Mouse (Mus musculus) heart, embryonic 16.5 days (tissue): Measurements from ENCODE around the gene Ankrd11. TPM values are rescaled to one million over a fixed set of nuclear protein-coding genes. Genes with fewer than 3 reads are reported as not detected.

Experiments
- ATAC-seq: fragments of 200-750 bp; cut with Nextera tagmentation; replicated peaks from 2 replicates; pipeline ENCODE4 v1.8.0; 2017; ENCODE audit warnings: moderate number of reproducible peaks; ENCODE audit not compliant: insufficient read depth, low FRiP score; ENCODE audit errors: extremely low read depth
- H3K27ac ChIP-seq: fragments of 300-500 bp; sonication (generic); 2 replicates; pipeline ENCODE4 v1.5.1; 2014; ENCODE audit warnings: mild to moderate bottlenecking, low read length, control low read depth, moderate library complexity
- H3K27me3 ChIP-seq: fragments of 300-500 bp; sonication (generic); 2 replicates; pipeline ENCODE4 v1.6.1; 2014; ENCODE audit warnings: low read length, mixed read lengths; ENCODE audit not compliant: control insufficient read depth, insufficient read depth
- H3K36me3 ChIP-seq: fragments of 300-500 bp; sonication (generic); 2 replicates; pipeline ENCODE4 v1.6.1; 2014; ENCODE audit not compliant: control insufficient read depth, insufficient read depth
- H3K4me1 ChIP-seq: fragments of 300-500 bp; sonication (generic); 2 replicates; pipeline ENCODE4 v1.6.1; 2014; ENCODE audit warnings: low read length, mixed read lengths; ENCODE audit not compliant: control insufficient read depth, insufficient read depth
- H3K4me2 ChIP-seq: fragments of 300-500 bp; sonication (generic); 2 replicates; pipeline ENCODE4 v1.6.1; 2014; ENCODE audit warnings: low read depth, mild to moderate bottlenecking, control low read depth, low read length
- H3K4me3 ChIP-seq: fragments of 300-500 bp; sonication (generic); 2 replicates; pipeline ENCODE4 v1.5.1; 2014; ENCODE audit warnings: mild to moderate bottlenecking, control low read depth, low read length
- H3K9ac ChIP-seq: fragments of 300-500 bp; sonication (generic); 2 replicates; pipeline ENCODE4 v1.6.1; 2014; ENCODE audit warnings: low read length, control low read depth
- H3K9me3 ChIP-seq: fragments of 300-500 bp; sonication (generic); replicated peaks from 2 replicates; pipeline ENCODE4 v1.6.1; 2016; ENCODE audit warnings: low read length; ENCODE audit not compliant: control insufficient read depth
- WGBS: fragments of 180-500 bp; shearing (Covaris S2); extraction: QIAGEN DNeasy Blood & Tissue Kit; methylation state at CpG from one replicate; pipeline ENCODE4 v1.1.7; 2014; 5-methylcytosine and 5-hydroxymethylcytosine counted together
- polyA plus RNA-seq: library from polyadenylated mRNA; unstranded; fragments of >200 nt; fragmentation: Nextera tagmentation; extraction: Ambion mirVana; gene quantifications from 2 replicates; pipeline ENCODE4 v1.2.1, GENCODE M21; 2015

The Ankrd11 gene
- polyA plus RNA-seq, 1 experiment from 2014 or later: 17.6 TPM

DNA sequence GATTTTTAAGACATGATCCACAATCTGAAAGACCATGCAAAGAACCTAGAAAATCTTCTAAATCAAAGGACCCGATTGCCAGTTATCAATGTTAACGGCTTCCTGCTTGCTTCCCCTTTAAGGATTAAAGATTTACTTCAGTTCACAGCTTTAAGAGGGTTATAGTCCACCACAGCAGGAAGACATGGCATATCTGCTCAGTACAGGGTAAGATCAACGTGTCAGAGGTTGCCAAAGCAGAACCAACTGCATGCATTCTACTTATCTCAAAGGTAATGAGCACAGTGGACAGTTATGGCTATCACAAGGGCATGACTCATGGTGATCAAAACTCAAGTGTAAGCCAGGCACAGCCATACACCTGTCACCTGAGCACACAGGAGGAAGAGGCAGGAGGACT lies 53.1 kb downstream of the Ankrd11 start:
- Histone ChIP-seq H3K4me2 (no peak overlapping the region), H3K36me3 (no peaks in the 10 kb centered on the region), H3K9me3 (no peaks in the 10 kb centered on the region), H3K9ac (no peak overlapping the region), H3K27ac (no peak overlapping the region), H3K4me3 (no peak overlapping the region), H3K27me3 (no peaks in the 10 kb centered on the region), H3K4me1 (peaks cover 38% of the 10 kb centered on the region)
- WGBS: 63% methylated on average over 3 of the region's 3 CpGs
- no peak for ATAC-seq

DNA sequence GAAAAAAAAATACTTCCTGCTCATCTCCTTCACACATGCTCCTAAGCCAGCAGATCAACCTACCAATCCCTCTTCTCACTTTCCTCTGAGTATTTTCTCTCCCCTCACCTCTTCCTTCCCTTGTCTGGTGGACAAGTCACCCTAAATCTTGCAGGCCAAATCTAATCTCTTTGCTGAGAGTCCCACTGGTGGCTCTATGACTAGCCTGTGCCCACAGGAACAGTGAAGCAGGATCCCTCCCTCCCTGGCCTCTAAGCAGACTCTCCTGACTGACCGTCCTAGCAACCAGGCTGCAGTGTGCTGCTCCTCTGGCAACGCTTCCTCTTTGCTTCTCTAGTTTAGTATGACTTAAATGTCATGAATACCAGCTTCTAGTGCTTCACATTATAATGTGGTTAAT lies 54.8 kb downstream of the Ankrd11 start:
- Histone ChIP-seq H3K36me3 (no peaks in the 10 kb centered on the region), H3K4me3 (no peak overlapping the region), H3K9me3 (no peaks in the 10 kb centered on the region), H3K9ac (no peak overlapping the region), H3K27me3 (no peaks in the 10 kb centered on the region), H3K4me1 (peaks cover 30% of the 10 kb centered on the region), H3K4me2 (no peak overlapping the region), H3K27ac (no peak overlapping the region)
- ATAC-seq: no peak
- WGBS: 34% methylated on average over 2 of the region's 2 CpGs

DNA sequence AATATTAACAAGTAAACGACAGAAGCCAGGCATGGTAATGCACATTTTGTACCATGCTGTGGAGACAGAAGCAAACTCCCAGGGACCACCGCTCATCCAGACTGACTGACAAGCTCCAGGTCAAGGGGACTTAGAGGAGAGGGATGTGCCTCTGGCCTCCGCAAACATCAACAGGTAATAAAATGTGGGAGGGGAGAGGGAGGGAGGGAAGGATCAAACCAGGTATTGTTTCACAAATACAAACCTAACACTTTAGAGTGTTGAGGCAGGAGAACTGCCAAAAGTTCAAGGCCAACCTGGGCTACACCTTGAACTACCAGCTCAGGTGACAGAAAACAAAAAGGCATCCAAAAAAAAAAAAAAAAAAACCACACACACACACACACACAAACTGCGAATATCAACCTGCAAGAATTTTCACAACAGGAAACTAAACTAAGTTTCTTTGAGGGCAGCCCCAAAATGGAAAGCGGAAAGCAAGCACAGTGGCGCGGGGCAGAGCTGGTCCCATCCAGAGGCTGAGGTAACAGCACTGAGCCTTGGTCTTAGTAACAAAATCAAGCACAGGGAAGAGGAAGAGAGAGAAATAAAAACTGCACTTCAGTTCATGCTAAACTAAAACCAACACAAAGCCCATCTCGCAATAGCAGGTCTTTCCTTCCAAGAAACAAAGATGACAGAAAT lies 55.4 kb downstream of the Ankrd11 start:
- no peak overlapping the region for H3K9ac ChIP-seq
- no peak overlapping the region for H3K4me3 ChIP-seq
- no peaks in the 10 kb centered on the region for H3K27me3 ChIP-seq
- no peak overlapping the region for H3K4me2 ChIP-seq
- no peaks in the 10 kb centered on the region for H3K9me3 ChIP-seq
- no peak overlapping the region for H3K27ac ChIP-seq
- H3K36me3 ChIP-seq: no peaks in the 10 kb centered on the region
- WGBS: 78% methylated on average over 8 of the region's 8 CpGs
- peaks cover 31% of the 10 kb centered on the region for H3K4me1 ChIP-seq
- no peak for ATAC-seq

DNA sequence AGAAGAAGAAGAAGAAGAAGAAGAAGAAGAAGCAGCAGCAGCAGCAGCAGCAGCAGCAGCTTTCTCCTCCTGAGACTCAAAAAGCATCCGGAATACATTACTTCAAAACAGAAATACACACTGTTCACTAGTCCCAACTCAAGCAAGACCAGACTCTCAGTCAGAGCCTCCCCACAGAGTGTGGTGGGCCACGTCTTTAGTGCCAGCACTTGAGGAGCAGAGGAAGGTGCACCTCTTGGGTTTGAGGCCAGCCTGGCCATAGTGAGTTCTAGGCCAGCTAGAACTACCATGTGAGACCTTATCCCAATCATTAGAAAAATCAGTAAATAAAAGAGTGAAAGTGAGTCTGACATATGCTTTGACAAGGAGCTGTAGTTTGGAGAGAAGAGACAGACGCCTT lies 57.9 kb downstream of the Ankrd11 start:
- Histone ChIP-seq H3K4me1 (peaks cover 41% of the 10 kb centered on the region), H3K27ac (no peak overlapping the region), H3K4me3 (no peak overlapping the region), H3K27me3 (no peaks in the 10 kb centered on the region), H3K4me2 (no peak overlapping the region), H3K9me3 (no peaks in the 10 kb centered on the region), H3K36me3 (no peaks in the 10 kb centered on the region), H3K9ac (no peak overlapping the region)
- 88% methylated on average over 3 of the region's 3 CpGs for WGBS
- ATAC-seq: no peak

DNA sequence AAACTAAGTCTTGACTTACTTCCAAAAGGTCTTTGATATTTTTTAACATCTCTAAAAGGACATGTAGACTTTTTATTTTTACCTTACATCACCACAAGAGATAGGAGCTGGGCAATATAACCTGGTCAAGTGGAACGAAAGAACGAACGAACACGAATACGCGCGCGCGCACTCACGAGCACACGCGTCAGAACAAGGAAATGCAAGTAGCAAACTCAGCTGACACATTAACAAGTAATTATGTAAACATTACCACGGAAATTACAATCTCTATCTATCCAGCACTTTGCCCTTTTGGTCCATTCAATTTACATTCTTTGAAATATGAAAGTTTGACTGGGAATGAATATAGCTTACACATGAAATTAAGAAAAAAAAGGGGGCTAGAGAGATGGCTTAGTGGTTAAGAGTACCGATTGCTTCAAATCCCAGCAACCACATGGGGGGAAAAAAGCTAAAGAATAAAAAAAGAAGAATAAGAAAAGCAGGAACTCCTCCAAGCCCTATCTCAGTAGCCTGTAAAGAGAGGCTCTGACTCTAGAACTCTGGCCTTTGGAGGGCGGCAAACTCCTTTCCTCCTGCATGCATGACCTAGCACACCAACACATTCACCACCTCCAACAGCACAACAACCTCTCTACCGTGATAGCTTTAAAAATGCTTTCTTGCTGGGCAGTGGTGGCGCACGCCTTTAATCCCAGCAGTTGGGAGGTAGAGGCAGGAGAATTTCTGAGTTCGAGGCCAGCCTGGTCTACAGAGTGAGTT lies 58.7 kb downstream of the Ankrd11 start:
- Histone ChIP-seq H3K9ac (no peak overlapping the region), H3K4me2 (no peak overlapping the region), H3K27ac (no peak overlapping the region), H3K27me3 (no peaks in the 10 kb centered on the region), H3K36me3 (no peaks in the 10 kb centered on the region), H3K4me3 (no peak overlapping the region), H3K9me3 (no peaks in the 10 kb centered on the region), H3K4me1 (peaks cover 43% of the 10 kb centered on the region)
- 87% methylated on average over 19 of the region's 19 CpGs for WGBS
- ATAC-seq: no peak

DNA sequence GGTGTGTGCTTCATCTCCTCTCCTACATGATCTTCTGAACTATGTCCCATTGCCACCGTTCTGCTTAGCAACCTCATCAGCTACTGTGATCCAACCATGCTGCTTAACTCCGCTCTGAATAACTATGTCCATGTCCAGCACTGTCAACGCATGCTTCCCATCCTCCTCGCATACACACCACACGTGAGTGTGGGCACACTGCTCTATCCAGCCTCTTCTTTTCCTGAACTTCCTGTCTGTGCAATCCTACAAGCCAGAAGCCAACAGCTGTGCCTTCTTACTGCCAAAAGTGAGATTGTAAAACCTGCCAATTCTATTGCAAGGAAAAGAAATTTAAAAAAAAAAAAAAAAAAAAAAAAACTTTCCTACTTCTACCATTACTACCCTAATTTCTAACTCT lies 60.4 kb downstream of the Ankrd11 start:
- Histone ChIP-seq H3K4me1 (peaks cover 33% of the 10 kb centered on the region), H3K27me3 (no peaks in the 10 kb centered on the region), H3K4me2 (no peak overlapping the region), H3K9ac (no peak overlapping the region), H3K4me3 (no peak overlapping the region), H3K36me3 (no peaks in the 10 kb centered on the region), H3K27ac (no peak overlapping the region), H3K9me3 (no peaks in the 10 kb centered on the region)
- WGBS: 71% methylated on average over 5 of the region's 5 CpGs
- ATAC-seq: no peak

DNA sequence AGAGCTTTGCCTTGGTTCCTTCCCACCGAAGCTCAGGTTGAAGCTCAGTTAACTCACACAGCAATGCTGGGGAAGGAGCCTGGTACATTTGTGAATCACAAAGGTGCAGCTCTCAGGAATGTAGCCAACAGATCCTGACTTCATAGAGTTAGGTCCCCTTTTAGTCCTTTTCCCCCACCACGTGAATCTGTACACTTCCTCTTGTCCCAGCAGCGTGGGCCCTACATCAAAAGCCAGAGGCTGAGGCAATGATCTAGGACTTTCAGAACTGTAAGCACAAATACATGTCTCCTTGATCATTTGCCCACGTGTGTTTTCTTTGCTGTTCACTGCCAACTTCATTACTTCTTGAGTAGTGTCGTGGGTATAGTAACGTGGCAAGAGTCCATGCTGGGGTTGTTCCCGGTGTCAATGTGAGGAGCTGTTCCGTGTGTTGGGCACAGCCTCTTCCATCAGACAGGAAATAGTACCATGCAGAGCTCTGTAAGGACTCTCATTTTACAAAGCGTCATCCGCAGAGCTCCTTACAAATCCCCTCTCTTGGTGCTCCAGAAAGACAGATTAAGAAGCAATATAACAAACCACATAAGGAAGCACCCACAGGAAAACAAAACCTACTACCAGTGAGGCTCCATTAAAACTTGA lies 62.1 kb downstream of the Ankrd11 start:
- Histone ChIP-seq H3K4me2 (no peak overlapping the region), H3K36me3 (no peaks in the 10 kb centered on the region), H3K27me3 (no peaks in the 10 kb centered on the region), H3K9ac (no peak overlapping the region), H3K9me3 (no peaks in the 10 kb centered on the region), H3K27ac (no peak overlapping the region), H3K4me3 (no peak overlapping the region), H3K4me1 (peaks cover 29% of the 10 kb centered on the region)
- ATAC-seq: no peak
- 61% methylated on average over 10 of the region's 10 CpGs for WGBS

DNA sequence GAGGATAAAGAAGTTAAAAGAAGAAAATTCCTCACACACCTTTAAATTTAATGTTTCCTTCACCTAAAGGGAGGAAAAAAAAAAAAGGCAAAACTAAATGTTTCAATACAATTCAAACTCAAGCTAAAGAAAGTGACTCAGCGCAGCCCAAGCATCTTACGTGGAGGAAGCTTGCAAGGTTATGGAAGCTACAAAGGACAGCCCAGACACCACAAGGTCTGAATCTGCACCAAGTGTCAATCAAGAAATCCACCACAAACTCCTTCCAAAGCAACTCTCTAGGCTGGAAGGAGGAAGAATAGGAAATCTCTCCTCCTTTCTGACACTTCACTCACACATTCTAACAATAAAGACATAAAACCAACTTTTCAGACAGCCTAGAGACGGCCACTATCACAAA lies 62.7 kb downstream of the Ankrd11 start:
- no peak for ATAC-seq
- Histone ChIP-seq H3K27me3 (no peaks in the 10 kb centered on the region), H3K36me3 (0 out of 2 replicates have a peak, but pooled peaks cover 2% of the 10 kb centered on the region), H3K27ac (no peak overlapping the region; the same call in 1 of the 2 replicates), H3K4me3 (no peak overlapping the region), H3K9ac (no peak overlapping the region), H3K4me1 (peaks cover 29% of the 10 kb centered on the region), H3K9me3 (no peaks in the 10 kb centered on the region), H3K4me2 (no peak overlapping the region)
- 82% methylated on average over 3 of the region's 3 CpGs for WGBS

DNA sequence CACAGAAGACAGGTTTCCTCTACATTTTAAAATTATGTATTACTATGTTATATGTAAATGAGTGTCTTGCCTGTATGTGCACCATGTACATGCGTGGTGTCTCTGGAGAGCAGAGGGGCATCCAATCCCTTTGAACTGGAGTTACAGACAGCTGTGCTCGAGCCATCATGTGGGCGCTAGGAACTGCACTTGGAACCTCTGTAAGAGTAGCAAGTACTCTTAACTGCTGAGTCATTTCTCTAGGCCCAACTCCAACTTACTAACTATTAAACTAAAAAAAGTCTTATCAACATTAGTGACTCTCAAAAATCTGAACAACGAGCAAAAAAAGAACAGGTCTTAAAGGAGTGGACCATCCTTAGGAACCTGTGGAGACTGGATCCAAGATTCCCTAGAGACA lies 66.0 kb downstream of the Ankrd11 start:
- no peak overlapping the region for H3K4me3 ChIP-seq
- no peak for ATAC-seq
- peaks cover 18% of the 10 kb centered on the region for H3K4me1 ChIP-seq

More for the DNA sequence above, 66.0 kb downstream of the Ankrd11 start:
- Histone ChIP-seq H3K27me3 (no peaks in the 10 kb centered on the region), H3K4me2 (no peak overlapping the region), H3K36me3 (peaks cover 6% of the 10 kb centered on the region; the same call in 1 of the 2 replicates), H3K9me3 (no peaks in the 10 kb centered on the region), H3K27ac (no peak overlapping the region), H3K9ac (no peak overlapping the region)
- 83% methylated on average over 4 of the region's 4 CpGs for WGBS
